Mouse (Mus musculus) neural tube, embryonic 11.5 days (tissue): ENCODE results near the gene Cntrl. TPM values are rescaled to one million over a fixed set of nuclear protein-coding genes. Genes with fewer than 3 reads are reported as not detected.
A peak's percentile ranks its signal among the peaks of the same experiment; 100 is the strongest.

Experiments used
- ATAC-seq: fragments of 200-750 bp; cut with Nextera tagmentation; 2 replicates; pipeline ENCODE4 v1.8.0; 2017; ENCODE audit warnings: moderate number of reproducible peaks, mild to moderate bottlenecking, moderate TSS enrichment, moderate library complexity; ENCODE audit not compliant: insufficient read depth, low FRiP score, low TSS enrichment
- DNase-seq: peaks from one replicate; pipeline ENCODE4 v3.0.0-alpha.2; 2015; ENCODE audit warnings: low spot score
- H3K27ac ChIP-seq: fragments of 300-500 bp; sonication (generic); 2 replicates; pipeline ENCODE4 v1.5.1; 2014; ENCODE audit warnings: low read depth, mild to moderate bottlenecking, low read length
- H3K27me3 ChIP-seq: fragments of 300-500 bp; sonication (generic); 2 replicates; pipeline ENCODE4 v1.6.1; 2014; ENCODE audit warnings: mild to moderate bottlenecking, low read length, mixed read lengths; ENCODE audit not compliant: control insufficient read depth, insufficient read depth
- H3K36me3 ChIP-seq: fragments of 300-500 bp; sonication (generic); 2 replicates; pipeline ENCODE4 v1.6.1; 2014; ENCODE audit warnings: mild to moderate bottlenecking, low read length, moderate library complexity, mixed read lengths; ENCODE audit not compliant: control insufficient read depth, insufficient read depth
- H3K4me1 ChIP-seq: fragments of 300-500 bp; sonication (generic); 2 replicates; pipeline ENCODE4 v1.6.1; 2014; ENCODE audit warnings: low read length, mixed read lengths; ENCODE audit not compliant: control insufficient read depth, insufficient read depth
- H3K4me2 ChIP-seq: fragments of 300-500 bp; sonication (generic); 2 replicates; pipeline ENCODE4 v1.6.1; 2014; ENCODE audit warnings: low read depth, mild to moderate bottlenecking, moderate library complexity
- H3K4me3 ChIP-seq: fragments of 300-500 bp; sonication (generic); 2 replicates; pipeline ENCODE4 v1.5.1; 2014; ENCODE audit warnings: low read depth, low read length
- H3K9ac ChIP-seq: fragments of 300-500 bp; sonication (generic); 2 replicates; pipeline ENCODE4 v1.6.1; 2014; ENCODE audit warnings: mild to moderate bottlenecking, low read length
- H3K9me3 ChIP-seq: fragments of 300-500 bp; sonication (generic); 2 replicates; pipeline ENCODE4 v1.6.1; 2016; ENCODE audit warnings: low read length; ENCODE audit not compliant: control insufficient read depth
- WGBS: fragments of 180-500 bp; shearing (Covaris S2); extraction: QIAGEN DNeasy Blood & Tissue Kit; methylation state at CpG from one replicate; pipeline ENCODE4 v1.1.7; 2014; 5-methylcytosine and 5-hydroxymethylcytosine counted together
- polyA plus RNA-seq: library from polyadenylated mRNA; unstranded; fragments of >200 nt; fragmentation: Nextera tagmentation; extraction: Ambion mirVana; gene quantifications from 2 replicates; pipeline ENCODE4 v1.2.1, GENCODE M21; 2014

Gene Cntrl
- polyA plus RNA-seq, 1 experiment from 2014 or later, result 24.3 TPM

GRCm38 (mm10) chr2:35213345-35213910 is 104.1 kb downstream of the Cntrl start:
- Histone ChIP-seq H3K36me3 (no peaks in the 10 kb centered on the region), H3K27me3 (no peaks in the 10 kb centered on the region), H3K4me3 (no peak overlapping the region), H3K9ac (no peak overlapping the region), H3K4me1 (0 out of 2 replicates have a peak, but pooled peaks cover 3% of the 10 kb centered on the region), H3K27ac (no peak overlapping the region), H3K9me3 (no peaks in the 10 kb centered on the region), H3K4me2 (no peak overlapping the region)
- no peak for ATAC-seq
- 84% methylated on average over 12 of the region's 12 CpGs for WGBS
- no peak for DNase-seq

GRCm38 (mm10) chr2:35214881-35215358 is 105.6 kb downstream of the Cntrl start:
- Histone ChIP-seq H3K4me3 (no peak overlapping the region), H3K4me2 (peak overlapping the region; percentile 12; the same call in 1 of the 2 replicates), H3K9ac (no peak overlapping the region; the same call in 1 of the 2 replicates), H3K27me3 (no peaks in the 10 kb centered on the region), H3K36me3 (no peaks in the 10 kb centered on the region), H3K27ac (0 out of 2 replicates have a peak overlapping the region, but pooled peaks have one; percentile 39), H3K4me1 (0 out of 2 replicates have a peak, but pooled peaks cover 3% of the 10 kb centered on the region), H3K9me3 (no peaks in the 10 kb centered on the region)
- DNase-seq (peak; percentile 91), ATAC-seq (peak; percentile 87)
- WGBS, result 4% methylated on average over 12 of the region's 12 CpGs

GRCm38 (mm10) chr2:35215363-35215762 is 106.1 kb downstream of the Cntrl start:
- Histone ChIP-seq H3K27me3 (no peaks in the 10 kb centered on the region), H3K4me3 (no peak overlapping the region), H3K36me3 (no peaks in the 10 kb centered on the region), H3K27ac (0 out of 2 replicates have a peak overlapping the region, but pooled peaks have one; percentile 39), H3K9ac (0 out of 2 replicates have a peak overlapping the region, but pooled peaks have one; percentile 18), H3K4me1 (0 out of 2 replicates have a peak, but pooled peaks cover 3% of the 10 kb centered on the region), H3K9me3 (no peaks in the 10 kb centered on the region), H3K4me2 (0 out of 2 replicates have a peak overlapping the region, but pooled peaks have one; percentile 16)
- peak; percentile 28 for DNase-seq
- WGBS, result 47% methylated on average over 14 of the region's 14 CpGs
- peak; percentile 45; the same call in 1 of the 2 replicates for ATAC-seq

GRCm38 (mm10) chr2:35216701-35217100 is 107.4 kb downstream of the Cntrl start:
- H3K27ac ChIP-seq, result no peak overlapping the region
- H3K4me3 ChIP-seq, result no peak overlapping the region
- no peaks in the 10 kb centered on the region for H3K36me3 ChIP-seq
- DNase-seq, result no peak
- H3K9me3 ChIP-seq, result no peaks in the 10 kb centered on the region
- 90% methylated on average over 2 of the region's 2 CpGs for WGBS
- H3K9ac ChIP-seq, result no peak overlapping the region
- H3K27me3 ChIP-seq, result no peaks in the 10 kb centered on the region
- no peak for ATAC-seq
- H3K4me1 ChIP-seq, result 0 out of 2 replicates have a peak, but pooled peaks cover 3% of the 10 kb centered on the region
- H3K4me2 ChIP-seq, result no peak overlapping the region

GRCm38 (mm10) chr2:35218736-35219135 is 109.4 kb downstream of the Cntrl start:
- 88% methylated on average over 3 of the region's 3 CpGs for WGBS
- Histone ChIP-seq H3K4me2 (no peak overlapping the region), H3K9ac (no peak overlapping the region), H3K4me1 (0 out of 2 replicates have a peak, but pooled peaks cover 3% of the 10 kb centered on the region), H3K9me3 (no peaks in the 10 kb centered on the region), H3K4me3 (no peak overlapping the region), H3K27ac (no peak overlapping the region), H3K27me3 (no peaks in the 10 kb centered on the region), H3K36me3 (no peaks in the 10 kb centered on the region)
- ATAC-seq (no peak), DNase-seq (no peak)

- no peak overlapping the region for H3K27ac ChIP-seq
- H3K4me3 ChIP-seq, result no peak overlapping the region
- 68% methylated on average over 6 of the region's 6 CpGs for WGBS
- no peaks in the 10 kb centered on the region for H3K36me3 ChIP-seq
- H3K9me3 ChIP-seq, result no peaks in the 10 kb centered on the region
- no peak overlapping the region for H3K4me2 ChIP-seq
- ATAC-seq, result no peak
- H3K27me3 ChIP-seq, result no peaks in the 10 kb centered on the region
- H3K9ac ChIP-seq, result no peak overlapping the region
- no peaks in the 10 kb centered on the region for H3K4me1 ChIP-seq
- no peak for DNase-seq
Observed at GRCm38 (mm10) chr2:35222822-35223391, 113.6 kb downstream of the Cntrl start.

GRCm38 (mm10) chr2:35224285-35224684 is 115.0 kb downstream of the Cntrl start:
- Histone ChIP-seq H3K9me3 (no peaks in the 10 kb centered on the region), H3K27me3 (no peaks in the 10 kb centered on the region), H3K9ac (no peak overlapping the region), H3K4me2 (no peak overlapping the region), H3K36me3 (no peaks in the 10 kb centered on the region), H3K27ac (no peak overlapping the region), H3K4me3 (no peak overlapping the region), H3K4me1 (no peaks in the 10 kb centered on the region)
- DNase-seq (no peak), ATAC-seq (no peak)
- WGBS, result 93% methylated on average over 15 of the region's 15 CpGs

GRCm38 (mm10) chr2:35228145-35228544 is 118.9 kb downstream of the Cntrl start:
- no peak overlapping the region for H3K4me2 ChIP-seq
- H3K9ac ChIP-seq, result no peak overlapping the region
- 63% methylated on average over 4 of the region's 4 CpGs for WGBS
- no peak for DNase-seq
- no peaks in the 10 kb centered on the region for H3K9me3 ChIP-seq
- no peaks in the 10 kb centered on the region for H3K27me3 ChIP-seq
- H3K27ac ChIP-seq, result no peak overlapping the region
- no peaks in the 10 kb centered on the region for H3K4me1 ChIP-seq
- H3K4me3 ChIP-seq, result no peak overlapping the region
- no peaks in the 10 kb centered on the region for H3K36me3 ChIP-seq
- ATAC-seq, result no peak
